Mouse (Mus musculus) embryonic facial prominence, embryonic 15.5 days (tissue): ENCODE results near the gene Col6a6. TPM values are rescaled to one million over a fixed set of nuclear protein-coding genes. Genes with fewer than 3 reads are reported as not detected.

Experiments used
- ATAC-seq: fragments of 200-750 bp; cut with Nextera tagmentation; 2 replicates; pipeline ENCODE4 v1.8.0; 2017; ENCODE audit warnings: low read depth, moderate TSS enrichment; ENCODE audit not compliant: insufficient number of reproducible peaks, low FRiP score, low TSS enrichment
- H3K27ac ChIP-seq: fragments of 300-500 bp; sonication (generic); replicated peaks from 2 replicates; pipeline ENCODE4 v1.5.1; 2015; ENCODE audit warnings: mild to moderate bottlenecking, inconsistent platforms
- H3K27me3 ChIP-seq: fragments of 300-500 bp; sonication (generic); 2 replicates; pipeline ENCODE4 v1.6.1; 2015; ENCODE audit warnings: inconsistent platforms
- H3K36me3 ChIP-seq: fragments of 300-500 bp; sonication (generic); 2 replicates; pipeline ENCODE4 v1.6.1; 2015; ENCODE audit warnings: mild to moderate bottlenecking, inconsistent platforms
- H3K4me1 ChIP-seq: fragments of 300-500 bp; sonication (generic); 2 replicates; pipeline ENCODE4 v1.6.1; 2015; ENCODE audit warnings: inconsistent platforms
- H3K4me2 ChIP-seq: fragments of 300-500 bp; sonication (generic); replicated peaks from 2 replicates; pipeline ENCODE4 v1.6.1; 2015; ENCODE audit warnings: mild to moderate bottlenecking, inconsistent platforms
- H3K4me3 ChIP-seq: fragments of 300-500 bp; sonication (generic); replicated peaks from 2 replicates; pipeline ENCODE4 v1.5.1; 2015; ENCODE audit warnings: mild to moderate bottlenecking, inconsistent platforms
- H3K9ac ChIP-seq: fragments of 300-500 bp; sonication (generic); 2 replicates; pipeline ENCODE4 v1.6.1; 2015; ENCODE audit warnings: inconsistent platforms
- H3K9me3 ChIP-seq: fragments of 300-500 bp; sonication (generic); replicated peaks from 2 replicates; pipeline ENCODE4 v1.6.1; 2016; ENCODE audit warnings: inconsistent platforms
- WGBS: fragments of 180-500 bp; shearing (Covaris S2); methylation state at CpG from one replicate; pipeline ENCODE4 v1.1.7; 2015; 5-methylcytosine and 5-hydroxymethylcytosine counted together
- polyA plus RNA-seq: library from polyadenylated mRNA; unstranded; fragments of >200 nt; fragmentation: Nextera tagmentation; extraction: Ambion mirVana; gene quantifications from 2 replicates; pipeline ENCODE4 v1.2.1, GENCODE M21; 2015

Col6a6 gene
- polyA plus RNA-seq, 1 experiment from 2014 or later = 4.2 TPM

DNA sequence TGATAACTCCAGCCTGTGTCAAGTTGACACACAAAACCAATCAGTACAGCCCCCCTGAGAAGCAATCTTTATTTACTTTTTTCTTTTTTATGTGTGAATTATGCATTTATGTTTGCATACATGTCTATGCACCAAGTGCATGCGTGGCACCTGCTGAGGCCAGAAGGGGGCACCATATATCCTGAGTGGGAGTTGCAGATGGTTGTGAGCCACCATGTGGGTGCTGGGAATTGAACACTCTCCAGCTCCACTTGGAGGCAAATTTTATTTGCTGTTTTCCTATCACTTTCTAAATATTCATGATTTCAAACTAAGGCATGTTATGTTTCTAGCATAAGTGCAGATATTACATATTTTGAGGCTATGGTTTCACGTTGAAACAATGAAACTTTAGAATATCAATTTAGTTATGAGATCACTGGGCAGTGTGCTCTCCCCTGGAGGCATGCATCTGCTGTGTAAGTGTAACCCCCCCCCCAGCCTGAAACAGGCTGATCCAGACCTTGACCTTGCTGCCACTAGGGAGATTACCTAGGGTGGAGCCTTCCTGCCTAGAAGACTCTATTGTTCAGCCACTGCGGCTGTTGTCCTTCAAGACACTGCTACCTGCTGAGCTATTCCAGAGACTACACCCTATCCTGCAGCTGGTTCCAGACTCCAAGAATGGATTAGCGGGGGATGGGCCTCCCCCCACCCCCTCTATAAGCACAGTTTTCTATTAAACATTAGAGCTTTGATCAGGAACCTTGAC is 10.6 kb upstream of the Col6a6 start:
- H3K4me3 ChIP-seq = no peak overlapping the region
- WGBS = 77% methylated on average over 4 of the region's 4 CpGs
- no peak overlapping the region for H3K4me2 ChIP-seq
- H3K9ac ChIP-seq = no peak overlapping the region
- no peaks in the 10 kb centered on the region for H3K36me3 ChIP-seq
- H3K27me3 ChIP-seq = no peaks in the 10 kb centered on the region
- H3K9me3 ChIP-seq = no peaks in the 10 kb centered on the region
- no peak for ATAC-seq
- H3K4me1 ChIP-seq = no peaks in the 10 kb centered on the region
- no peak overlapping the region for H3K27ac ChIP-seq

DNA sequence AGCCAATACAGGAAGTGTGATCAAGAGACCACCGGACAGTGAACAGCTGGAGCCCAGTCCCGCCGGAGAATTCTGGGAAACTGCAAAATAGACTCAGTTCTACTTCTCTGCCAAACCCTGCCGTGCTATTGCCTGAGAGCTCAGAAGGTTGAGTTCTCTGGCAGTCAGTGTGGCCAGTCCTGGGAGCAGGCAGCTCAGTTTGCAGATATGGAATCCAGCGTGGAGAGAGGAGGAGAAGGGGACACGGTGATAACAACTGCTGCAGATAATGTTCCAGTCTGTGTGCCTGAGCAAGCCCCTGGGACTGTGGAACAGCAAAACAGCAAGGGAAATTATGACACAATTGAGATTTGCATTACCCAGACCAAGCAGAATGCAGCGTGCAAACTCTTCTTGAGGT is 7.6 kb upstream of the Col6a6 start:
- H3K4me3 ChIP-seq = no peak overlapping the region
- H3K4me2 ChIP-seq = no peak overlapping the region
- H3K9me3 ChIP-seq = no peaks in the 10 kb centered on the region
- no peak overlapping the region for H3K9ac ChIP-seq
- no peaks in the 10 kb centered on the region for H3K4me1 ChIP-seq
- 62% methylated on average over 7 of the region's 7 CpGs for WGBS
- no peaks in the 10 kb centered on the region for H3K36me3 ChIP-seq
- H3K27me3 ChIP-seq = no peaks in the 10 kb centered on the region
- 0 out of 2 replicates have a peak, but pooled peaks have one; percentile 15 for ATAC-seq
- H3K27ac ChIP-seq = no peak overlapping the region; the same call in 1 of the 2 replicates

DNA sequence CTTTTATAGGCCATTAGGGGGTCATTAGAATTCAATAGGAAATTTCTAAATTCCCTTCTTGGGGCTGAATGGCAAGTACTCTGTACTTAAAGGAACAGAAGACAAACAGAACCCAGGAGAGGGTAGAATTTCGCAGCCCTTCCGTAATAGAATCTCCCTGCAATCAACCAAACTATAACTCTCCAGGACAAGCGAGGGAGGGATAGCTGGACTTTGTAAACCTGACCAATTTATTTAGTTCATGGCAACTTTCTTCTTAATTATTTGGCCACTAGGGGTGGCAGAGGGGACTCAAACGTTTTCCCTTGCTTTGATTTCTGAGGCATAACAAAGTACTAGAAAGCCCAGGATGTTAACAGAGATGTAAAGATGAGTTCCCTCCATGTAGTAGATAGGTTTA is 6.8 kb upstream of the Col6a6 start:
- Histone ChIP-seq H3K4me1 (no peaks in the 10 kb centered on the region), H3K4me2 (no peak overlapping the region), H3K36me3 (no peaks in the 10 kb centered on the region), H3K27me3 (no peaks in the 10 kb centered on the region), H3K9me3 (no peaks in the 10 kb centered on the region), H3K27ac (no peak overlapping the region), H3K4me3 (no peak overlapping the region), H3K9ac (no peak overlapping the region)
- WGBS = 41% methylated on average over 4 of the region's 4 CpGs
- no peak for ATAC-seq

DNA sequence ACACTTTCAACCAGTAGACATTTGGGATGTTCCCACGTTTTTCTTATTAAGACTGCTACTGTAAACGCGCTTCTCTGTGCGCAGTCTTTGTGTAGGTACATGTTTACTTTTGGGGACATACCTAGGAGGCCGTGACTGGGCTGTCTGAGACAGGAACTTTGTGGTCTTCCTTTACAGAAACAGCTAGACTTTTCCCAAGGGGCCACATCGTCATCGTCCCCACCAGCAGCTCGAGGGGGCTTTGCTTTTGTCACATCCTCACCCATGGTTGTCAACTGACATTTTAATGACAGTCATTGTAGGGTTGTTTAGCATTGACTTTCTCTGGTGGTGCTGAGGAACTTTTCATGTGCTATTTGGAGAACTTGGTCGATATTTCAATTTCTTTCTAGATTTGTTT is 3.3 kb upstream of the Col6a6 start:
- Histone ChIP-seq H3K4me1 (peaks cover 9% of the 10 kb centered on the region; the same call in 1 of the 2 replicates), H3K4me2 (no peak overlapping the region), H3K27me3 (peaks cover 11% of the 10 kb centered on the region), H3K9me3 (no peaks in the 10 kb centered on the region), H3K36me3 (no peaks in the 10 kb centered on the region), H3K27ac (no peak overlapping the region), H3K4me3 (no peak overlapping the region), H3K9ac (no peak overlapping the region)
- no peak for ATAC-seq
- 86% methylated on average over 9 of the region's 9 CpGs for WGBS

DNA sequence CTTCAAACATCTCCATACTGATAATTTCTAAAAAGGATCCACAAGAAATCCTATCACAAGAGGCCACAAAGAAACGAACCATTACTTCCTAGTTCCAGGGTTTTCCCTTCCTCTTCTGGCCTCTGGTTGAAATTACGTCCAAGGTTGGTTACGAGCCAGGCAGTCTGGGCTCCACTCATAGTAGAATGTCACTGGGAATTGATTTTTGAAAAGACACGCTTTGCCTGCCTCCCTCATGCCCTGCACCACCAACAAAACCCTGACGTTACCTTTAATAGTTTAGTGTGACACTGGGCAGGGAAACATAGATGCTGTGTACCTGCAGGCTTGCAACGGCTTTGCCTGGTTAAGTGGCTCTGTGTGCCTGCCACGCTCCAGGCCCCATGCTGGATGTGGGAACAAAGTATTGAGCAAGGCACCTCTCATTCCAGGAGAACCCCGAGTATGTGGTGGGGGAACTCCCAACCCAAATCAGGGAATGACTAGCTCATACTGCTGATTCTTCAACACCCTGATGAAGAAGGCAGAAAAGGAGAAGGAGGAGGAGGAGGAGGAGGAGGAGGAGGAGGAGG is 798 bp downstream of the Col6a6 start:
- H3K4me2 ChIP-seq = no peak overlapping the region
- H3K4me1 ChIP-seq = peaks cover 9% of the 10 kb centered on the region; the same call in 1 of the 2 replicates
- H3K9me3 ChIP-seq = no peaks in the 10 kb centered on the region
- 0 out of 2 replicates have a peak overlapping the region, but pooled peaks have one; percentile 6 for H3K4me3 ChIP-seq
- peaks cover 11% of the 10 kb centered on the region for H3K27me3 ChIP-seq
- ATAC-seq = no peak
- 47% methylated on average over 8 of the region's 8 CpGs for WGBS
- no peak overlapping the region; the same call in 1 of the 2 replicates for H3K27ac ChIP-seq
- H3K36me3 ChIP-seq = no peaks in the 10 kb centered on the region
- H3K9ac ChIP-seq = no peak overlapping the region

DNA sequence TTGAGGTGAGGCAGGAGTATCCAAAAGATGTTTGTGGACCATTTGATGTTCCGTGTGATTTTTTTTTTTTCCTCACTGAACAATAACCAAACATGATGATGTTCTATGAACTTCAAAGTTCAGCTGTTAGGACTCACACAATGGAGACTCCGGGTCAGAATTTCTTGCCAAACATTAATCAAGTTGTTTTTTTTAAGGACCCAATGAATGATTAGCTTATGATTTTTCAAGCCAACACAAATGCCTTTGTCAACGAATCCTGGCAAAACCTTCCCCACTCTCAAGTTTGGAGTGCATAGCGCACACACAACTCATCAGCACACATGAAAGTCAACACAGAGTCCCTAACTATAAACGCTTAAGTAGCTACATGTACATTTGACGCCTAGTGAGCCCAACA is 7.2 kb downstream of the Col6a6 start:
- H3K9me3 ChIP-seq = no peaks in the 10 kb centered on the region
- no peaks in the 10 kb centered on the region for H3K4me1 ChIP-seq
- WGBS = 84% methylated on average over 6 of the region's 6 CpGs
- no peak overlapping the region for H3K27ac ChIP-seq
- no peak overlapping the region for H3K4me3 ChIP-seq
- no peaks in the 10 kb centered on the region for H3K27me3 ChIP-seq
- H3K36me3 ChIP-seq = no peaks in the 10 kb centered on the region
- ATAC-seq = no peak
- H3K9ac ChIP-seq = no peak overlapping the region
- no peak overlapping the region for H3K4me2 ChIP-seq

DNA sequence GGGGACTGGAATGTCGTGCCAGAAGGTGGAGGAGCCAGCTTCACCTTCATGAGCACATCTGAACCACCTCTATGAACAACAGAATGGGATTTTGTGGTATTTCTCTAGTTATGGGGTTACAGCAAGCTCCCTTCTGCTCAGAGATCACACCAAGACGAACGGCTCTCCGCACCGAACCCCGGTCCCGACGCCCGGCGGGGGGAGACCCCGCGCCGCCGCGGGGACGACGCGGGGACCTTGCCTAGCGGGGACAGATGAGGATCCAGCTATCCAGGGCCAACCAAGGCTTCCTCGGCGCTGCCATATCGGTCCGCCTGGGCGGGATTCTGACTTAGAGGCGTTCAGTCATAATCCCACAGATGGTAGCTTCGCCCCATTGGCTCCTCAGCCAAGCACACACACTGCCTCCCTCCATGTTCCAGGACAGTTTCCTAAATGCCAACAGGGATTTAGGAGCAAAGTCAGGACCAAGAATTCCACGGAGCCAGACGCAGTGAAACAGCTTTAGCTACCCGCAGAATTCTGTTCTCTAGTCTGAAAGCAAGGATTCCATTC is 8.7 kb downstream of the Col6a6 start:
- no peak overlapping the region for H3K4me2 ChIP-seq
- H3K27ac ChIP-seq = no peak overlapping the region
- H3K4me1 ChIP-seq = no peaks in the 10 kb centered on the region
- no peaks in the 10 kb centered on the region for H3K9me3 ChIP-seq
- H3K4me3 ChIP-seq = no peak overlapping the region
- H3K36me3 ChIP-seq = no peaks in the 10 kb centered on the region
- no peak overlapping the region for H3K9ac ChIP-seq
- WGBS = 77% methylated on average over 29 of the region's 29 CpGs
- no peaks in the 10 kb centered on the region for H3K27me3 ChIP-seq
- ATAC-seq = no peak

DNA sequence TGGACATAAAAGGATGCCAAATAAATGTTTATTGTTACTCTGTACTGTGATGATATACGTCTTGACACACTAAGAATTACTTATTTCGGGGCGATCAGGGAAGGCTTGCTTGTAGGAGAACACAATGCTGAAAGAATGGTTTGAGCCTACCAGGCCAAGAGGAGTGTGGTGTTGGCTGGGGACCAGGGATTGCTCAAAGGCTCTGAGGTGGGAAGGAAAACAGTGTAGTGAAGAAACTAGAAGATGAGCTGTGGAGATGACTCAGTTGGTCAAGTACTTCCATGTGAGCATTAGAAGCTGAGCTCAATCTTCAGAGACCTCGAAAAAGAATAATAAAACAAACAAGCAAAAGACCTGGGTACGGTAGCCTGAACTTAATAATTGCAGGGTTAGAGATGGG is 13.5 kb downstream of the Col6a6 start:
- Histone ChIP-seq H3K4me2 (no peak overlapping the region), H3K27ac (no peak overlapping the region), H3K9me3 (no peaks in the 10 kb centered on the region), H3K27me3 (no peaks in the 10 kb centered on the region), H3K36me3 (no peaks in the 10 kb centered on the region), H3K4me3 (no peak overlapping the region), H3K9ac (no peak overlapping the region), H3K4me1 (0 out of 2 replicates have a peak, but pooled peaks cover 3% of the 10 kb centered on the region)
- WGBS = 81% methylated on average over 5 of the region's 5 CpGs
- ATAC-seq = no peak

DNA sequence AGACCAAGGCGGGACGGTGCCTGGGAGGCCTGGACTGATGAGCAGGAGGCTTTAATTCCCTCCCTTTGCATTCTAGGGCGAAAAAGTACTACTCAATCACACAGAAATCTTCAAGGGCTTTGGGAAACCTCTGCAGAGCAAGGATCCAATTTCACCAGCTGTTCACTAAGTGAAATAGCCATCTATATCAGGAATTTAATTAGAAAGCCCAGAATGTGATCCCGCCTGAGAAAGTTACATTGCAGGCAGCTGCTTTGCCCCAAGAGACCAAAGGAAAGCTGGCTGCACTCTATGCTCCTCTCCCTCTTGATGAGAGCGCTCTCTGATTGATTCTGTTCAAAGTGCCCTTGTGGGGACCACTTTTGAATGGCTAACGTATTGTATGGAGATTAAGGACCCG is 16.5 kb downstream of the Col6a6 start:
- Histone ChIP-seq H3K9ac (no peak overlapping the region), H3K36me3 (no peaks in the 10 kb centered on the region), H3K4me2 (no peak overlapping the region), H3K4me3 (no peak overlapping the region), H3K27me3 (no peaks in the 10 kb centered on the region), H3K4me1 (0 out of 2 replicates have a peak, but pooled peaks cover 3% of the 10 kb centered on the region), H3K9me3 (no peaks in the 10 kb centered on the region), H3K27ac (no peak overlapping the region)
- WGBS = 44% methylated on average over 7 of the region's 7 CpGs
- no peak for ATAC-seq

DNA sequence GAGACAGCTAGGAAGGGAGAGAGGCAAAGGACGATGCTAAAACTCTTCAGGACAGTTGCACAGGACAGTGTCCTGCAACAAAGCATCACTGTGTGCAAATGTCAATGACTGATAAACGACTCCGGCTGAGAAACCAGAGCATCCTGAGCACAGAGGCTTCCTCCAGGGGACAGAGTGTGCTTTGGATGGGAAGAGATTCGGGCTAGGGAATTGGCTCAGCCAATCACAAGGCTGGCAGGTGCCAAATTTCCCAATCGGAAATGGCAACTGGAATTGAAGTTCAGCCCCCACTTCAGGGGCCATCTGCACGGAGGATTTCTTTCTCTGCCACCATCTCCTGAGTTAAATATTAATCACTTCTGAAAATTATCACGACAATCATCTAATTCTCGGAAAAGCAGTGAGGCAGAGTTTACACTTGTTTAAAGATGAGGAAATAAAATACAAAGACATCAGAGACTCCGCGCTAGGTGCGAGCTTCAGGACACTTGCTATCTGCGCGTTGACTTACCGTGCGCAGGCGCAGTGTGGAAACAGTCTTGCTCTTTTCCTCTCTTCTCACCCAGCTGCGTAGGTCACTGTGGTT is 18.9 kb downstream of the Col6a6 start:
- Histone ChIP-seq H3K4me1 (0 out of 2 replicates have a peak, but pooled peaks cover 3% of the 10 kb centered on the region), H3K27ac (no peak overlapping the region), H3K9me3 (no peaks in the 10 kb centered on the region), H3K36me3 (no peaks in the 10 kb centered on the region), H3K4me3 (no peak overlapping the region), H3K27me3 (no peaks in the 10 kb centered on the region), H3K9ac (no peak overlapping the region), H3K4me2 (no peak overlapping the region)
- 84% methylated on average over 17 of the region's 17 CpGs for WGBS
- no peak for ATAC-seq

DNA sequence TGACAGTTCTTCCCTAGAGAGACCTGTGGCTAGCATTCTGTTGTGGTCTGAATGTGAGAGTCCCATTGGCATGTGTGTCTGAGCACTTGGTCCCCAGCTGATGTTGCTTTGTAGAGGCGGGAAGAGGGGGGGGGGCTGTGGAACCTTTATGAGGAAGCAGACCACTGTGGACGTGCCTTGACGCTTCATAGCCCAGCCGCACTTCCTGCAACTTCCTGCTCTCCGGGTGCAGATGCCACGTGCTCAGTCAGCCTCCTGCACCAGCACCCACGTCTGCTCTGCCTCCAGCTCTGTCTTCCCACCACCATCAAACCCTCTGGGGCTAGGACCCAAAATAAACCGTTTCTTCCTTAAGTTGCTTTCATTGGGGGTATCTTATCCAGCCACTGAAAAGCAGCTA is 24.5 kb downstream of the Col6a6 start:
- WGBS = 64% methylated on average over 8 of the region's 8 CpGs
- Histone ChIP-seq H3K36me3 (no peaks in the 10 kb centered on the region), H3K27ac (no peak overlapping the region), H3K27me3 (no peaks in the 10 kb centered on the region), H3K9me3 (no peaks in the 10 kb centered on the region), H3K9ac (no peak overlapping the region), H3K4me2 (no peak overlapping the region), H3K4me1 (no peaks in the 10 kb centered on the region), H3K4me3 (no peak overlapping the region)
- no peak for ATAC-seq
